Mouse (Mus musculus): ENCODE data around the gene Rpgrip1l.

DNA sequence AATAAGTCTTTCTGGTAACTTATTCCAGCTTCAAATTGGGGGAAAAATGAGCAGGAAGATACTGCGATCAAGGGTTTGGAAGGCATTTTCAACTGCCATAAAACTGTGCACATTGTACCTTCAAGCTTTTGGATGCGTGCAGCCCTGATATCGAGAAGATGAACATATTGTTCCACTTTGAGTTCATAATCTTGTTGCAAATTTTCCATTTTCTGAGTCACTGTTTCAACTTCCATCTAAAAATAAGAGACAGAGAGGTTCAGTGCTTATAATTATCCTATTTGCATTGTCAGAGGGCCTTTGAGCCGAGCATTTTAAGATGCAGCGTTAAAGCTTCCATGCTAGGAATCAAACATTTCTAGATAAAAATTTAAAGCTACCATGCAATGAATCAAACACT is 39.6 kb downstream of the Rpgrip1l start:
- TF ChIP-seq CTCF (IDR thresholded peaks at IDR 0.05; ENCODE audit: low read depth, low read length) (no peak), TAL1 (conservative IDR thresholded peaks at IDR 0.05; ENCODE audit: low read depth, low read length) (no peak), GATA2 (IDR thresholded peaks at IDR 0.05; ENCODE audit: borderline replicate concordance, low read depth, low read length) (no peak)

All from G1E (cell line).